Mouse (Mus musculus) liver, embryonic 13.5 days (tissue): ENCODE measurements around the gene Unc79. TPM values are rescaled to one million over a fixed set of nuclear protein-coding genes. Genes with fewer than 3 reads are reported as not detected.

Experiments used
- ATAC-seq: fragments of 200-750 bp; cut with Nextera tagmentation; 2 replicates; pipeline ENCODE4 v1.8.0; 2017; ENCODE audit warnings: low read depth, mild to moderate bottlenecking, moderate number of reproducible peaks, moderate library complexity
- DNase-seq: peaks from one replicate; pipeline ENCODE4 v3.0.0; 2022
- H3K27ac ChIP-seq: fragments of 300-500 bp; sonication (generic); 2 replicates; pipeline ENCODE4 v1.5.1; 2015; ENCODE audit warnings: moderate library complexity, mild to moderate bottlenecking, inconsistent platforms
- H3K27me3 ChIP-seq: fragments of 300-500 bp; sonication (generic); 2 replicates; pipeline ENCODE4 v1.6.1; 2015; ENCODE audit warnings: mild to moderate bottlenecking, inconsistent platforms
- H3K36me3 ChIP-seq: fragments of 300-500 bp; sonication (generic); 2 replicates; pipeline ENCODE4 v1.6.1; 2015; ENCODE audit warnings: mild to moderate bottlenecking, inconsistent platforms
- H3K4me1 ChIP-seq: fragments of 300-500 bp; sonication (generic); replicated peaks from 2 replicates; pipeline ENCODE4 v1.6.1; 2015; ENCODE audit warnings: inconsistent platforms
- H3K4me2 ChIP-seq: fragments of 300-500 bp; sonication (generic); 2 replicates; pipeline ENCODE4 v1.6.1; 2015; ENCODE audit warnings: inconsistent platforms, mild to moderate bottlenecking, moderate library complexity
- H3K4me3 ChIP-seq: fragments of 300-500 bp; sonication (generic); replicated peaks from 2 replicates; pipeline ENCODE4 v1.5.1; 2015; ENCODE audit warnings: mild to moderate bottlenecking, inconsistent platforms
- H3K9ac ChIP-seq: fragments of 300-500 bp; sonication (generic); 2 replicates; pipeline ENCODE4 v1.6.1; 2015; ENCODE audit warnings: mild to moderate bottlenecking, inconsistent platforms
- H3K9me3 ChIP-seq: fragments of 300-500 bp; sonication (generic); replicated peaks from 2 replicates; pipeline ENCODE4 v1.6.1; 2016; ENCODE audit warnings: inconsistent platforms
- WGBS: fragments of 180-500 bp; shearing (Covaris S2); methylation state at CpG from one replicate; pipeline ENCODE4 v1.1.7; 2015; ENCODE audit not compliant: insufficient replicate concordance; 5-methylcytosine and 5-hydroxymethylcytosine counted together
- polyA plus RNA-seq: library from polyadenylated mRNA; unstranded; fragments of >200 nt; fragmentation: Nextera tagmentation; extraction: Ambion mirVana; gene quantifications from 2 replicates; pipeline ENCODE4 v1.2.1, GENCODE M21; 2015

The Unc79 gene
- polyA plus RNA-seq, 1 experiment from 2014 or later: 0.08 TPM

GRCm38 (mm10) chr12:103128914-103129313 lies 180.3 kb downstream of the Unc79 start:
- Histone ChIP-seq H3K4me2 (no peak overlapping the region), H3K4me1 (no peaks in the 10 kb centered on the region), H3K9ac (no peak overlapping the region), H3K27me3 (no peaks in the 10 kb centered on the region), H3K4me3 (no peak overlapping the region), H3K9me3 (no peaks in the 10 kb centered on the region), H3K36me3 (no peaks in the 10 kb centered on the region), H3K27ac (no peak overlapping the region)
- 77% methylated on average over 6 of the region's 6 CpGs for WGBS
- DNase-seq (no peak), ATAC-seq (no peak)

GRCm38 (mm10) chr12:103129395-103130248 lies 181.0 kb downstream of the Unc79 start:
- Histone ChIP-seq H3K4me2 (no peak overlapping the region), H3K4me3 (no peak overlapping the region), H3K27ac (no peak overlapping the region), H3K27me3 (no peaks in the 10 kb centered on the region), H3K9me3 (no peaks in the 10 kb centered on the region), H3K4me1 (no peaks in the 10 kb centered on the region), H3K9ac (no peak overlapping the region), H3K36me3 (no peaks in the 10 kb centered on the region)
- WGBS: 57% methylated on average over 17 of the region's 17 CpGs
- ATAC-seq (no peak), DNase-seq (no peak)

- H3K27ac ChIP-seq: no peak overlapping the region
- ATAC-seq (no peak), DNase-seq (no peak)
- no peaks in the 10 kb centered on the region for H3K4me1 ChIP-seq
- no peaks in the 10 kb centered on the region for H3K27me3 ChIP-seq
- H3K9me3 ChIP-seq: no peaks in the 10 kb centered on the region
- no peak overlapping the region for H3K4me3 ChIP-seq
- H3K9ac ChIP-seq: no peak overlapping the region
- no peaks in the 10 kb centered on the region for H3K36me3 ChIP-seq
- 62% methylated on average over 6 of the region's 6 CpGs for WGBS
- H3K4me2 ChIP-seq: no peak overlapping the region
Observed at GRCm38 (mm10) chr12:103131419-103131818, 182.8 kb downstream of the Unc79 start.

GRCm38 (mm10) chr12:103142550-103143010 lies 193.9 kb downstream of the Unc79 start:
- no peaks in the 10 kb centered on the region for H3K27me3 ChIP-seq
- H3K4me2 ChIP-seq: no peak overlapping the region
- no peaks in the 10 kb centered on the region for H3K9me3 ChIP-seq
- no peaks in the 10 kb centered on the region for H3K4me1 ChIP-seq
- no peak overlapping the region for H3K9ac ChIP-seq
- no peak for ATAC-seq
- H3K27ac ChIP-seq: no peak overlapping the region
- WGBS: 49% methylated on average over 9 of the region's 9 CpGs
- no peak overlapping the region for H3K4me3 ChIP-seq
- no peak for DNase-seq
- H3K36me3 ChIP-seq: no peaks in the 10 kb centered on the region

- ATAC-seq (no peak), DNase-seq (no peak)
- Histone ChIP-seq H3K27ac (no peak overlapping the region), H3K4me1 (no peaks in the 10 kb centered on the region), H3K9ac (no peak overlapping the region), H3K9me3 (no peaks in the 10 kb centered on the region), H3K36me3 (no peaks in the 10 kb centered on the region), H3K27me3 (no peaks in the 10 kb centered on the region), H3K4me3 (no peak overlapping the region), H3K4me2 (no peak overlapping the region)
- 24% methylated on average over 9 of the region's 9 CpGs for WGBS
Observed at GRCm38 (mm10) chr12:103143798-103144565, 195.3 kb downstream of the Unc79 start.

- 55% methylated on average over 2 of the region's 2 CpGs for WGBS
- H3K9me3 ChIP-seq: no peaks in the 10 kb centered on the region
- no peak overlapping the region for H3K4me2 ChIP-seq
- no peak overlapping the region for H3K4me3 ChIP-seq
- H3K36me3 ChIP-seq: no peaks in the 10 kb centered on the region
- no peak for ATAC-seq
- no peak for DNase-seq
- no peaks in the 10 kb centered on the region for H3K27me3 ChIP-seq
- H3K4me1 ChIP-seq: no peaks in the 10 kb centered on the region
- no peak overlapping the region for H3K9ac ChIP-seq
- no peak overlapping the region for H3K27ac ChIP-seq
Observed at GRCm38 (mm10) chr12:103150247-103150646, 201.6 kb downstream of the Unc79 start.

- 53% methylated on average over 2 of the region's 2 CpGs for WGBS
- H3K9ac ChIP-seq: no peak overlapping the region
- H3K27me3 ChIP-seq: no peaks in the 10 kb centered on the region
- ATAC-seq (no peak), DNase-seq (no peak)
- H3K4me1 ChIP-seq: no peaks in the 10 kb centered on the region
- no peak overlapping the region for H3K4me2 ChIP-seq
- H3K36me3 ChIP-seq: no peaks in the 10 kb centered on the region
- H3K27ac ChIP-seq: no peak overlapping the region
- H3K4me3 ChIP-seq: no peak overlapping the region
- no peaks in the 10 kb centered on the region for H3K9me3 ChIP-seq
Observed at GRCm38 (mm10) chr12:103154927-103155326, 206.3 kb downstream of the Unc79 start.

- ATAC-seq (no peak), DNase-seq (no peak)
Observed at GRCm38 (mm10) chr12:103155406-103155805, 206.7 kb downstream of the Unc79 start.

GRCm38 (mm10) chr12:103157129-103157910 lies 208.7 kb downstream of the Unc79 start:
- no peak overlapping the region for H3K4me2 ChIP-seq
- no peaks in the 10 kb centered on the region for H3K9me3 ChIP-seq
- H3K27ac ChIP-seq: no peak overlapping the region
- no peaks in the 10 kb centered on the region for H3K27me3 ChIP-seq
- no peaks in the 10 kb centered on the region for H3K4me1 ChIP-seq
- ATAC-seq: no peak
- no peak overlapping the region for H3K9ac ChIP-seq
- no peak for DNase-seq
- no peak overlapping the region for H3K4me3 ChIP-seq
- H3K36me3 ChIP-seq: no peaks in the 10 kb centered on the region
- WGBS: 66% methylated on average over 18 of the region's 18 CpGs

More at GRCm38 (mm10) chr12:103155406-103155805, 206.7 kb downstream of the Unc79 start:
- Histone ChIP-seq H3K27me3 (no peaks in the 10 kb centered on the region), H3K27ac (no peak overlapping the region), H3K9me3 (no peaks in the 10 kb centered on the region), H3K36me3 (no peaks in the 10 kb centered on the region), H3K9ac (no peak overlapping the region), H3K4me1 (no peaks in the 10 kb centered on the region), H3K4me3 (no peak overlapping the region), H3K4me2 (no peak overlapping the region)
- 76% methylated on average over 3 of the region's 3 CpGs for WGBS

GRCm38 (mm10) chr12:103159016-103159415 lies 210.4 kb downstream of the Unc79 start:
- no peak overlapping the region for H3K4me2 ChIP-seq
- DNase-seq: no peak
- H3K9me3 ChIP-seq: no peaks in the 10 kb centered on the region
- H3K9ac ChIP-seq: no peak overlapping the region
- H3K27ac ChIP-seq: no peak overlapping the region
- H3K36me3 ChIP-seq: no peaks in the 10 kb centered on the region
- no peak overlapping the region for H3K4me3 ChIP-seq
- ATAC-seq: no peak
- H3K4me1 ChIP-seq: no peaks in the 10 kb centered on the region
- H3K27me3 ChIP-seq: no peaks in the 10 kb centered on the region
- WGBS: 53% methylated on average over 8 of the region's 8 CpGs

- H3K36me3 ChIP-seq: no peaks in the 10 kb centered on the region
- DNase-seq (no peak), ATAC-seq (no peak)
- no peak overlapping the region for H3K4me2 ChIP-seq
- no peak overlapping the region for H3K9ac ChIP-seq
- H3K27me3 ChIP-seq: no peaks in the 10 kb centered on the region
- H3K9me3 ChIP-seq: no peaks in the 10 kb centered on the region
- no peaks in the 10 kb centered on the region for H3K4me1 ChIP-seq
- H3K27ac ChIP-seq: no peak overlapping the region
- H3K4me3 ChIP-seq: no peak overlapping the region
- WGBS: 63% methylated on average over 4 of the region's 4 CpGs
Observed at GRCm38 (mm10) chr12:103160721-103161120, 212.1 kb downstream of the Unc79 start.
